Mouse (Mus musculus): ENCODE data around the gene Mfsd11.

DNA sequence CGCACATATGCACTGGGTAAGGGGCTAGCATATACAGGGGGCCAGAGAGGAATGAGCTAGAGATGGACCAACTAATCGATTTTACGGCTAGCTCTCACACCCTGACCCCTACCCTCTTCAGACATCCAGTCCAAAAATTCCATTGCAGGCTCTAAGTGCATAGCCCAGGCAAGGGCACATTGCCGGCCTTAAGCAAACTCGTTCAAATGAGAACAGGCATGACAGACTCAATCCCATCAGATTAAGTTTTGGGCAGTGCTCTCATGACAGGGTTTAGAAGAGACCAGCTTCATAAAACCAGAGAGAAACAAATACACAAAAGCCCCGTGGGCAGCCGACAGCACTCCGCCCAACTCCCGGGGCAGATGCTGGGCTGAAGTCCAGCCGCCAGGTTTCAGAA, 30.0 kb upstream of the Mfsd11 start:
- TF ChIP-seq CTCF (IDR thresholded peaks at IDR 0.05; ENCODE audit: insufficient read depth, low read depth, low read length) (no peak), POLR2A (IDR thresholded peaks at IDR 0.05; ENCODE audit: insufficient read depth, low read depth, low read length) (no peak)

All from olfactory bulb, adult 2 months (tissue).